Mouse (Mus musculus): Measurements from ENCODE around the gene Cul3. TPM values are rescaled to one million over a fixed set of nuclear protein-coding genes. Genes with fewer than 3 reads are reported as not detected.

Cul3 gene
- polyA plus RNA-seq, 2 experiments: 22.9 to 25.8 TPM

DNA sequence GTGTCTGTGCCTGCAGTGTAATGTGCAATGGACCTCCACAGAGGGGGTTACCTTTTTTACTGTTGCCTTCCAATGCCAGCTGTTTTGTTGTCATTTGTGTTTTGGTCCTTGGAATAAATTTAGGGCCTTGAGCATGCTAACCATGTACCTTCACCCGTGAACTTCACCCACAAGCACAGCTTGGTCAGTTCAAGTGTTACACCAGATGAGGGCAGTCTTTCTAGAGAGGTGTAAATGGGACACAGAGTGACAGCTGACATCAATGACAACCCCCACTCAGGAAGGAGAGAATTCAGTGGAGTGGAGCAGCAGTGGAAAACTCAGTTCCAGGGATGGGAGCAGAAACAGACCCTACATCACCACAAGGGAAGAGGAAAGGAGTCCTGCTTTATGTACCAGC, 109.7 kb downstream of the Cul3 start:
- H3K4me3 ChIP-seq (ENCODE audit: insufficient read depth in 1 of 2, low read depth in 2 of 2, low read length in 2 of 2): no peak overlapping the region
- H3K9ac ChIP-seq (replicated peaks): no peak overlapping the region
- no peak for ATAC-seq (ENCODE audit: insufficient read depth)
- 0 out of 2 replicates have a peak, but pooled peaks have one; percentile 12 for TF ChIP-seq CTCF (IDR thresholded peaks at IDR 0.05; ENCODE audit: low read depth)
- TF ChIP-seq EP300 (IDR thresholded peaks at IDR 0.05; ENCODE audit: low read depth): no peak
- no peak overlapping the region for H3K4me2 ChIP-seq (ENCODE audit: low read depth)
- no peaks in the 10 kb centered on the region for H3K27me3 ChIP-seq (ENCODE audit: control insufficient read depth, insufficient read depth, low read length)
- DNase-seq (ENCODE audit: low read depth in 3 of 3, low spot score in 3 of 3): no peak
- H3K4me1 ChIP-seq (replicated peaks; ENCODE audit: control insufficient read depth in 2 of 2, insufficient read depth in 2 of 2, low read length in 1 of 2): no peaks in the 10 kb centered on the region
- no peaks in the 10 kb centered on the region for H3K36me3 ChIP-seq (replicated peaks; ENCODE audit: control insufficient read depth, insufficient read depth, low read depth)
- H3K9me3 ChIP-seq (ENCODE audit: control insufficient read depth, low read length): no peaks in the 10 kb centered on the region
- no peak overlapping the region for H3K27ac ChIP-seq
- 53% methylated on average over 1 of the region's 1 CpGs for WGBS (ENCODE audit: insufficient replicate concordance)

DNA sequence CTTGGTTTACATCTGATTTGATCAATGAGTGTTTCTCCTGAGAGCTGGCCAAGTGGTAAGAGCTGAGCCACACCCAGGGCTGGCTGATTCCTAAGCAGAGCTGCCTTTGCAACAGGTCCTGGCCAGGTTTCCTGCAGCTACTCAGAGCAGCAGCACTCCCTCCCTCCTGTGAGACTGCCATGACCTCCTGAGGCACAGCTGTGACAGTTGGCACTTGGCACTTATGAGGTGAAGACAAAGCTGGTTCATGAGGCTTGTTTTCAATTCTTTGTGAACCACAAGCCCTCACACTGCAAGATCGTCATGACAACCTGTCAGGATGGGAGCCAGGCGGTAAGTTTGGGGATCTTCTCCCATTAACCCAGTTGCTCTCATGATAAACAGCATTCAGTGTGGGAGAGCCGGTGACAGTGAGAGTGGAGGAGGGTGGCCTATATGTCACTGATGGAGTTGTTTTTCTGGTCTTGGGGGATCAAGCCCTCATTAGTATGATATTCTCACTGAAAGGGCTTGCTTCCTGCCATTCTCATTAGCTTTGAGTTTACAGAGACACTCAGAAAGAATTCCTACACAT, 115.4 kb downstream of the Cul3 start:
- Histone ChIP-seq H3K4me2 (ENCODE audit: low read depth) (no peak overlapping the region), H3K9ac (replicated peaks) (no peak overlapping the region), H3K4me3 (ENCODE audit: insufficient read depth in 1 of 2, low read depth in 2 of 2, low read length in 2 of 2) (no peak overlapping the region), H3K36me3 (replicated peaks; ENCODE audit: control insufficient read depth, insufficient read depth, low read depth) (no peaks in the 10 kb centered on the region), H3K27me3 (ENCODE audit: control insufficient read depth, insufficient read depth, low read length) (no peaks in the 10 kb centered on the region), H3K27ac (no peak overlapping the region), H3K9me3 (ENCODE audit: control insufficient read depth, low read length) (no peaks in the 10 kb centered on the region), H3K4me1 (replicated peaks; ENCODE audit: control insufficient read depth in 2 of 2, insufficient read depth in 2 of 2, low read length in 1 of 2) (no peaks in the 10 kb centered on the region)
- ATAC-seq (ENCODE audit: insufficient read depth) (no peak), DNase-seq (ENCODE audit: low read depth in 3 of 3, low spot score in 3 of 3) (no peak)
- WGBS (ENCODE audit: insufficient replicate concordance): 42% methylated on average over 3 of the region's 3 CpGs
- no peak for TF ChIP-seq EP300 (IDR thresholded peaks at IDR 0.05; ENCODE audit: low read depth)
- TF ChIP-seq CTCF (IDR thresholded peaks at IDR 0.05; ENCODE audit: low read depth): no peak

DNA sequence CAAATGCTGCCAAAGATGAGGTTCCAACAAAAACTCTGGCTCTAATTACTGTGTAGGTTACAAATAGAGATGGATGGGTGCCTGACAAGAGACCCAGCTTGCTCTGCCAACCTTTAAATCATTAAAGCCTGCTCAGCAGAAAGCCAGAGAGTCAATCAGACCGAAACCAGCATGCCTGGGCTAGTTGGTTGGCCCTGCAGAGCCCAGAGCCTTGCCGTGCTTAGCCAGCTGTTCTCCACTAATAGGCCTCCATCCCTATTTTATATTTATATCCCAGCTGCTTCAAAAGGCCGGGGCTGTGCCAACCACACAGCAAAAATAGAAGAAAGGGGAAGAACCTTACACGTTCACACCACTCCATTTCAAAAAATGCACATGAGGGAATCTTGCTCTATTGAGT, 119.1 kb downstream of the Cul3 start:
- Histone ChIP-seq H3K36me3 (replicated peaks; ENCODE audit: control insufficient read depth, insufficient read depth, low read depth) (no peaks in the 10 kb centered on the region), H3K4me2 (ENCODE audit: low read depth) (no peak overlapping the region), H3K9ac (replicated peaks) (no peak overlapping the region), H3K9me3 (ENCODE audit: control insufficient read depth, low read length) (no peaks in the 10 kb centered on the region), H3K4me1 (replicated peaks; ENCODE audit: control insufficient read depth in 2 of 2, insufficient read depth in 2 of 2, low read length in 1 of 2) (no peaks in the 10 kb centered on the region), H3K4me3 (ENCODE audit: insufficient read depth in 1 of 2, low read depth in 2 of 2, low read length in 2 of 2) (no peak overlapping the region), H3K27ac (no peak overlapping the region), H3K27me3 (ENCODE audit: control insufficient read depth, insufficient read depth, low read length) (no peaks in the 10 kb centered on the region)
- WGBS (ENCODE audit: insufficient replicate concordance): 36% methylated on average over 4 of the region's 4 CpGs
- ATAC-seq (ENCODE audit: insufficient read depth): no peak
- no peak for DNase-seq (ENCODE audit: low read depth in 3 of 3, low spot score in 3 of 3)
- TF ChIP-seq EP300 (IDR thresholded peaks at IDR 0.05; ENCODE audit: low read depth): no peak
- no peak for TF ChIP-seq CTCF (IDR thresholded peaks at IDR 0.05; ENCODE audit: low read depth)

DNA sequence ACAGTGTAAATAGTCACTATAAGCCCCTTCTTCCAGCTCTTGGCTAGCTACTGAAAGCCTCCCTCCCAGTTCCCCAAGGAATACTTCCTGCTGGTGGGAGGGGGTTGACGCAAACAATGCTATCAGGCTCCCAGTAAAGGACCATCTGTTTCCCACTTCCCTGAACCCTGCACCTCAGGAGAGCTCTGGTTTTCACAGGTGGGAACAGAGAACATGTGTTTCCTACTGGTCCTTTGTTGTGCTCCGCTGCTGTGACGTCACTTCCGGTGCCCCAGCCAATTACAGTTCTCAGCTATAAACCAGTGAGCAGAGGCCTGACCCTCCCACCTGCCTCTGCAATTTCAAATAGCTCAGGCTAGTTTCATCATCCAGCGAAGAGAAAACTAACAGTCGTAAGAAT, 122.0 kb downstream of the Cul3 start, which contains the start of gene Fam124b:
Fam124b (minus strand) TSS at position 206 of the 400 bp plus-strand sequence.
- no peaks in the 10 kb centered on the region for H3K36me3 ChIP-seq (replicated peaks; ENCODE audit: control insufficient read depth, insufficient read depth, low read depth)
- no peaks in the 10 kb centered on the region for H3K27me3 ChIP-seq (ENCODE audit: control insufficient read depth, insufficient read depth, low read length)
- H3K4me1 ChIP-seq (replicated peaks; ENCODE audit: control insufficient read depth in 2 of 2, insufficient read depth in 2 of 2, low read length in 1 of 2): no peaks in the 10 kb centered on the region
- TF ChIP-seq CTCF (IDR thresholded peaks at IDR 0.05; ENCODE audit: low read depth) (no peak), EP300 (IDR thresholded peaks at IDR 0.05; ENCODE audit: low read depth) (no peak)
- no peak within 1 kb of the TSS; the same call in 1 of the 2 replicates for H3K4me2 ChIP-seq (ENCODE audit: low read depth)
- H3K27ac ChIP-seq: no peak within 1 kb of the TSS
- DNase-seq (ENCODE audit: low read depth in 3 of 3, low spot score in 3 of 3) (no peak), ATAC-seq (ENCODE audit: insufficient read depth) (no peak)
- H3K9ac ChIP-seq (replicated peaks): no peak within 1 kb of the TSS
- no peaks in the 10 kb centered on the region for H3K9me3 ChIP-seq (ENCODE audit: control insufficient read depth, low read length)
- no peak within 1 kb of the TSS for H3K4me3 ChIP-seq (ENCODE audit: insufficient read depth in 1 of 2, low read depth in 2 of 2, low read length in 2 of 2)
- 29% methylated on average over 6 of the region's 6 CpGs for WGBS (ENCODE audit: insufficient replicate concordance)

Other genes with a start within 250 kb of the Cul3 start
- gene Fam124b, start 122.0 kb downstream of the Cul3 start, polyA plus RNA-seq (2012; rRNA removed): not detected in 2 replicates
- not detected in 2 replicates for gene Fam124b, start 122.0 kb downstream of the Cul3 start, polyA plus RNA-seq (2014; fragmentation: Nextera tagmentation; extraction: Ambion mirVana)
- gene Gm45261, start 121.0 kb upstream of the Cul3 start, polyA plus RNA-seq (2012; rRNA removed): not detected in 2 replicates
- not detected in 2 replicates for gene Gm45261, start 121.0 kb upstream of the Cul3 start, polyA plus RNA-seq (2014; fragmentation: Nextera tagmentation; extraction: Ambion mirVana)